Mouse (Mus musculus) CD4-positive helper T cell, adult 2 months (primary cell): ENCODE measurements around the gene Ypel5.
A peak's percentile ranks its signal among the peaks of the same experiment; 100 is the strongest.

Experiments
- DNase-seq: peaks from one replicate; pipeline ENCODE4 v3.0.0-alpha.2; 2012; ENCODE audit warnings: low read depth, missing footprints, low spot score

The Ypel5 gene

DNA sequence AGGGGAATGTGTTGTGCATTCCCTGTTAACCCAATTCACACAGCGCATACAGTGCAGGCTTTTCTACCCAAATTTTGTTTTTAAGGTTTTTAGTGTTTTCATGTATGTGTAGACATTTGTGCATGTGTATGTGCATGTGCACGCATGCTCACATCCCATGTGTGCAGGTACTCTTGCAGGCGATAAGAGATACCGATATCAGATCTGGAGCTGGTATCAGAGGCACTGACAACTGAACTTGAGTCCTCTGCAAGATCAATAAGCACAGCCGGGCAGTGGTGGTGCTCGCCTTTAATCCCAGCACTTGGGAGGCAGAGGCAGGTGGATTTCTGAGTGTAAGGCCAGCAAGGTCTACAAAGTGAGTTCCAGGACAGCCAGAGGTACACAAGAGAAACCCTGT is 8.1 kb downstream of the Ypel5 start:
- no peak for DNase-seq

DNA sequence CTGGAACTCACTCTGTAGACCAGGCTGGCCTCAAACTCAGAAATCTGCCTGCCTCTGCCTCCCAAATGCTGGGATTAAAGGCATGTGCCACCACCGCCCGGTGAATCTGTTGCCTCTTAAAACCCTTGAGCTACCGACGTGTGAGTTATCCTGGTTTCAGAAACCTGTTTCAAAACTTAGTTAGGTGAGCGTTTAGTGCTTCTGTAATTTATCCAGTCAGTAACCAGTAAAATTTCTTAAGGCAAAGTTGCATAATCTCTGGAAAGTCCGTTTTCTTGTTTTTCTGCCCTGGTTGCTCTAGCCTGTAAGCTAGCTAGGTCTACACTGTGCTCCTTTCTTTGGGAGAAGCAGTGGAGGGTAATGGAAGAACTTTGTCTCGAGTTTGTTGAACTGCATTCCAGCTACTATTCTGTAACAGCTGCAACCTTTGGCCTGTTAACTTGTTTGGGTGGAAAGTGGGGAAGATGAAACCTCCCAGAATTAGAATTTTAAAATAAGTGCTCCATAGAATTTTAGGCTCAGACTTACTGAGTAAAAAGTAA is 8.8 kb downstream of the Ypel5 start:
- no peak for DNase-seq

DNA sequence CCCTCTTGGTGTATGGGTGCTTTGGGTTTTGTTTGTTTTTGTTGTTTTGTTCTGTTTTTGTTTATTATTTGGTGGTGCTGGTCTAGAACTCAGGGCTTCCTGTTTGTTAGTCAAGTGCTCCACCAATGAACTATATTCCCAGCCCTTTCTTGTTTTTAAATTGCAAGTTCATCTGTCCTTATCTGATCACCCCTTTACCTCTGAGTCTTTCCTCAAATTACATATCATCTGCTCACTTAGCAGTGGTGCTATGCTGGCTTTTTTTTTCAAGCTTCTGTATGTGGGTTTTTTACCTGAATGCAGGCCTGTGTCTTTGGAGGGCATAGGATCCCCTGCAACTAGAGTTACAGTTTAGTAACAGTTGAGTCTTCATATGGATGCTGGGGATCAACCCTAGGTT is 9.3 kb downstream of the Ypel5 start:
- DNase-seq: no peak

DNA sequence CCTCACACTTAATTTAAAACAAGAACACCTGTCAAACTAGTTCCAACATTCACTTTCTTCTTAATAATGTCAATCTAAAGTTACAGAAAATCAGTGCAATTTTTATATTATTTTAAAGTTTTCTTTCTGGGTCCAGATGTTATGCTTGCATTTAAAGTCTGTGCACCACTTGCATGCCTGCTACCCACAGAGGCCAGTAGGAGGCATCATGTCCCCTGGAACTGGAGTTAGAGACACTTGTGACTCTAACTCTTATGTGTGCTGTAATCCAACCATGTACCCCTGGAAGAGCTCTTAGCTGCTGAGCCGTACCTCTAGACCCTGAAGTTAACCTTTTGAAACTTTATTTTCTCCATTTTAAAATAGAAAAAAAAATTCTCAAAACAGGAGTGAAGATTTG is 19.0 kb downstream of the Ypel5 start:
- no peak for DNase-seq

DNA sequence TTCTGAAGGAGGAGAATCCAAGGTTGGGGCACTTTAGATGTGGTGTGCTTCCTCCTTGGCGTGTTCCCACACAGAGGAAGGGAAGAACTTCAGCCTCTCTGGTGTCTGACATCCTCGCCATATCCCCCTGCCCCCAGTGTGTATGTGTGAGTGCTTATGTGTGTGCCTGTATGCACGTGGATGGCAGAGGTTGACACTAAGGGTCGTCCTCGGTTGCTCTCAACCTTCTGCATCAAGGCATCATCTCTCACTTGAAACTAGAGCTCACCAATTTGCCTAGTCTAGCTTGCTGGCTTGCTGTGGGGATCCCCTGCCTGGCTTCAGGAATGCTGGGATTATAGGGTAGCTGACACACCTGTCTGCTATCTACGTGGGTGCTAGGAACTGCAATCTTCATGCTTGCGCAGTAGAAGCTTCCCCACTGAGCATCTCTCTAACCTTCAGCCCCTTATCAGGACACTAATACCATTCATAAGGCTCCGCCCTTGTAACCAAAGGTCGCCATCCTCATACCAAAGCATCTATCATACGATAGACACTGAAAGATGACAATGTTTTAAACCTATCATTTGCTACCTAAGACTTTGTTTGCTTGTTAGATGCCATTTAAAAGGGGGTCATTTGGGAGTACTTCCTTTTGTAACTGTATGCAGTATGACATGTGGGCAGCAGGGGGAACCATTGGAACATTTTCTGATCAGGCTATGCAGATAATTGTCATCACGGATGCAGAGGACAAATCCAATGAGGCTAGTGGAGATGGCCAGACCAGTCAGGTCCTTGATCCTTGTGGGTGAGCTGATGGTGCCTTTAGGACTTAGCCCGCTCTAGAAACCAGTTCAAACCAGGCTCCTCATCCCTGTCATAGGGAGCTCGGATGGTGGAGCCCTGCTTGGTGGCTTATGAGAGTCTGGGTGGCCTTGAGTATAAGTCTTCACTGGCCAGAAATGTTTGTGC is 21.7 kb downstream of the Ypel5 start:
- DNase-seq: peak; percentile 58

DNA sequence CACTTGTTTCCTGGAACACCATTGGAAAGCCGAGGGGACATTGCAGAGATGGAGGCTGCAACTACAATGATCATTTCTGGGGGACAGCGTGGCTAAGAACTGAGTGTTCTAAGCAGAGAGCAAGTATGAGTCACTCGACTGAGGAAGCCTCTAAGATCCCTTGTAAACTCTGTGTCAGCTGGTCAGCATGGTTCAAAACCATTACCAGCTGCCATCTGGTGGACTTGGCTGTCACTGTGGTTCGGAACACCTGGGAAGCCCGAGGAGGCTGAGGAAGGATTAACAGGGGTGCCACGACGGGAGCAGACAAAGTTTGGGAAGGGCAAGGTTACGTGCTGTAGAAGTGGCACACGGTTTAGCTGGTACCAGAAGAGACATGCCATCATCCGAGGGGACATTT is 27.0 kb downstream of the Ypel5 start:
- DNase-seq: no peak

DNA sequence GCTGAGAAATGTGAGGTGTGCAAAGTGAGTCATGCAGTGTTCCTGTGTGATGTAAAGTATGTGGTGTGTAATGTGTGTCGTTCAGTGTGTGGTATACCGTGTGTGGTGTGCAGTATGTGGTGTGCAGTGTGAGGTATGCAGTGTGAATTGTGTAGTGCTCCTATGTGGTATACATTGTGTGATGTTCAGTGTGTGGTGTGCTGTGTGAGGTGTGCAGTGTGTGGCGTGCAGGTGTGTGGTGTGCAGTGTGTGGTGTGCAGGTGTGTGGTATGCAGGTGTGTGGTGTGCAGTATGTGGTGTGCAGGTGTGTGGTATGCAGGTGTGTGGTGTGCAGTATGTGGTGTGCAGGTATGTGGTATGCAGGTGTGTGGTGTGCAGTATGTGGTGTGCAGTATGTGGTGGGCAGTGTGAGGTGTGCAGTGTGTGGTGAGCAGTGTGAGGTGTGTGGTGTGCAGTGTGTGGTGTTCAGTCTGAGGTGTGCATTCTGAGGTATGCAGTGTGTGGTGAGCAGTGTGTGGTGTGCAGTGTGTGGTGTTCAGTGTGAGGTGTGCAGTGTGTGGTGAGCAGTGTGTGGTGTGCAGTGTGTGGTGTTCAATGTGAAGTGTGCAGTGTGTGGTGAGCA is 30.5 kb downstream of the Ypel5 start:
- DNase-seq: no peak

DNA sequence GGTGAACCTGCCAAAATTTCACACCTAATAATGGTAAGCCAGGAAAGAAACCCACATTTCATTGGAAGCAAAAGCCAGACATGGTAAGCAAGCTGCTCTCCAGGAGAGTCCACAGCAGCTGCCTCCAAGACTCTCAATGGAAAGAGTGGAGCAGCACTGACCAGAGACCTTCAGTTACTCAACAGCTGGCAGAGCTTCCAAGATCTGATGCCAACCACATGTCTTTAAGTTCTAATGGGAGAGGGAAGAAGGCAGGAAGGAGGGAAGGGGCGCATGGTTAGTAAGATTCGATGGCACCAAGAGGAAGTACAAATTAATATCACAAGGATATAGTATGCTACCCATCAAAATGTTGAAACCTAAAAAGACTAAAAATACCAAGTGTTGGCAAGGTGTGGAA is 31.9 kb downstream of the Ypel5 start:
- DNase-seq: no peak

DNA sequence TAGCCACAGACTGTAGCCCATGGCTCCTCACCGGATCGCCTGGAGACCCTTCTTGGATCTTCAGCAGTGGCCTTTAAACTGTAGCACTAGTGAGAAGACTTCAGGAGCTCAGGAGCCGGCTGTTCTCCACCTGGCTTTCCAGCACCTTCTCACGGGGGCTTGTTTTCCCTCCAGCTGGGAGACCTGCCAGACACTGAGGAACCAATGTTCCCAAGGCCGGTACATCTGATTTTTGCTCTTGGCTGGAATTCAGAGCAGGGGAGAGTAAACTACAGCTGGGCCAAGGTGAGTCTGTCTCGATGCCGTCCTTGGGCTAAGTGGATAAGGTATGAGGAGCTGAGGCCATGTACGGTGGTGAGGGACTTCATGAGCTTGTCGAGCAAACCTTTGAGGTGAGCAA is 42.7 kb downstream of the Ypel5 start:
- no peak for DNase-seq

DNA sequence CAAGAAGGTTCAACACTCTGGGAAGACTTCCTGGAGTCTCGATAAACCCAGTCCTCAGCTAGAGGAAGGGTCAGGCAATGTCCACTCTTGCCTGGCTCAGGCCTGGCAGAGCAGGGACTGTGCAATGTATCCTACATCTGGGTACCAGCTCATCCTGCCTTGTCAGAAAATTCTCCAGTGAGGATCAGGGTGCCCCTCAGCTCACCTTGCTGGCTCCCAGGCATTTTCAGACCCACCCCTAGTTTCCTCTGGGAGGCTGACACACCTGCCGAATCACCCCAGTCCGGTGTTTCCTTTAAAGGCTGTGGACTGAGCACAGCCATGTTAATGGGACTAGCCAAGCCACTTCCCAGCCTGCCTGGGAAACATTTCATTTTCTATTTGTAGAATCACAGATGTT is 43.9 kb downstream of the Ypel5 start:
- DNase-seq: no peak

DNA sequence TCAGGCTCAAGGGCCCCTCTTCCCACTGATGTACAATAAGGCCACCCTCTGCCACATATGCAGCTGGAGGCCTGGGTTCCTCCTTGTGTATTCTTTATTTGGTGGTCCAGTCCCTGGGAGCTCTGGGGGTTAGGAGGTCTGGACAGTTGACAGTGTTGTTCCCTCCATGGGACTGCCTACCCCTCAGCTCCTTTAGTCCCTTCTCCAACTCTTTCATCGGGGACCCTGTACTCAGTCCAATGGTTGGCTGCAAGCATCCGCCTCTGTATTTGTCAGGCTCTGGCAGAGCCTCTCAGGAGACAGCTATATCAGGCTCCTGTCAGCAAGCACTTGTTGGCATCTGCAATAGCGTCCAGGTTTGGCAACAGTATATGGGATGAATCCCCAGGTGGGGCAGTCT is 44.8 kb downstream of the Ypel5 start:
- DNase-seq: no peak

DNA sequence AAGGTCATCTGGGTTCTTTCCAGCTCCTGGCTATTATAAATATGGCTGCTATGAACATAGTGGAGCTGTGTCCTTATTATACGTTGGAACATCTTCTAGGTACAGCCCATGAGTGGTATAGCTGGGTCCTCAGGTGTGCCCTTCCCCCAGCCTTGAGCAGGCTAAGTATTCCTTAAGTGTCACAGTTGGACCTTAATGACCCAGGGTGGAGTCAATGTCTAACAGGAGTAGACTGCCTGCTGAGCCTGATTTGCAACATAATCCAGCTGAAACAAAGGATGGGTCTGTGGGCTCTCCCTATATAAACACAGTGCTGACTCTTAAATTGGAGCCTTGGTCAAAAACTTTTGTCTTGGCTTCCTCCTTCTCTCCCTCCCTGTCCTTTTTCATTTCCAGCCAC is 45.6 kb downstream of the Ypel5 start:
- no peak for DNase-seq

DNA sequence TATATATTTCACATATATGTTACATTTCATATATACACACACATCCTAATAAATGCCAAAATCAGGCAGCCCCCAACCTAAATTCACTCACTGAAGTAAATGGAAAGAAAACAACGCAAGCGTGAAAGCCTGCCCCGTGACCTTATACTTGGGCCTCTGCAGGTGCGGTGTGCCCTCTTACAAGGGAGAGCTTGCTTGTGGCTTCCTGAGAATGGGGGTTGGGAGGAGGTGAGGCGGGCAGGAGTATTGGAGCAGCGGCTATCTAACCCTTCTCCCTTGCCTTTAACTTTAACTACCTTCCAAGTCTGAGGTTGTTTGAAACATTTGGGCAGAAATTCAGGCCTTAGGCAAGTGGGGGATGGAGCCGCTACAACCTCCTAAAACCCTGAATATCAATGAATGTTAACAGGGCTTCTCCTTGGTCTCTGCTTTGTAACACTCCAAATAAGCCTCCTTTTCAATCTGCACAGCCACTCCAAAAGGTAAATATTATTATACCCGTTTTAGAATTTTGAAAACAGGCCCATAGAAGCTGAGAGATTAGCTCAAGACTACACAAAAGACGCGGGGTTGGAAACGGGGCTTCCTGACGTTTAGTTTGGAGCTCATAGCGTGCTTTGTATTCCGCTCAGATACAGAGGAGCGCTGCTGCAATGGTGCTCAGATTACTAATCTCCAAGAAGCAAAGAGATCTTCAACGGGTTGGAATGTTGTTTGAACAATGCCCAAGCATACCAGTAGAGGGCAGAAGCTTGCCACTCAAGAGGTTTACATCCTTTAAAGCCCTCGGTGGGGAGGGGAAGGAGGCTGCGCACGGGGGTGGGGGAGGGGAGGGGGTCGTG is 53.5 kb downstream of the Ypel5 start:
- peak; percentile 76 for DNase-seq

DNA sequence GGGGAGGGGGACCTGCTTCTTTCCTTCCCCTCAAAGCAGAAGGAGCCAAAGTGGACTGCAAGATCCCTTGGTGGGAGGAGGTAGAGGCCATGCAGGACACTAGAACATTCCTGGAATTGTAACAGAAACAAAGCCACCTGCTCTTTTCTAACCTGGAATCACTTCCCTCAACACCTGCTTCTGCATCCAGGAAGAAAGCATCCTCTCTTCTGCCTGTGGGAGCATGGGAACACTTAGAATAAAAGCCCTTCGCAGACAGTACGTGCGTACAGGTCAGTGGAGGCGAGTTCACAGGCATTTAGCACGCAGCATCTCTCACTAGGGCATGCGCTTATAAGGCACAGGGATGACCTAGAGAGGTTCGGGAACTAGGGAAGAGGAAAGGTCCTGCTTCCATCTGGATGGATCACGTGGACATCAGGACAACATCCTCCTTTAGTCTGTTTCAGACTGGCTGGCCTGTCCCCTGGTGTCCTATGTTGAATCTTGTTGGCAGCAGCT is 54.2 kb downstream of the Ypel5 start:
- DNase-seq: no peak

DNA sequence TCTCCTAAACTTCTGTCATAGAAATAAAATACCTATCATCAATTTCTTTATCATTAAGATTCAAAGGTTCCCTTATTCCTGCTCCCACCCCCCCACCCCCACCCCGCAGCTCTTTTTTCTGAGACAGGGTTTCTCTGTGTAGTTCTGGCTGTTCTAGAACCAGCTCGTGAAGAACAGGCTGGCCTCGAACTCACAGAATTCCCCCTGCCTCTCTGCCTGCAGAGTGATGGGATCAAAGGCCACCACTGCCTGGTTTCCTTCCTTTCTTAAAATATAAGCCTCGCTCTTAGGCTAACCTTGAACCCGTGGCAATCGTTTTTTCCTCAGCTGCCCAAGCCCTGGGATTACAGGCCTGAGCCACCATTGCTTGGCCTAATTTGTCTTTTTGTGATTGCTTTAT is 55.3 kb downstream of the Ypel5 start:
- no peak for DNase-seq

DNA sequence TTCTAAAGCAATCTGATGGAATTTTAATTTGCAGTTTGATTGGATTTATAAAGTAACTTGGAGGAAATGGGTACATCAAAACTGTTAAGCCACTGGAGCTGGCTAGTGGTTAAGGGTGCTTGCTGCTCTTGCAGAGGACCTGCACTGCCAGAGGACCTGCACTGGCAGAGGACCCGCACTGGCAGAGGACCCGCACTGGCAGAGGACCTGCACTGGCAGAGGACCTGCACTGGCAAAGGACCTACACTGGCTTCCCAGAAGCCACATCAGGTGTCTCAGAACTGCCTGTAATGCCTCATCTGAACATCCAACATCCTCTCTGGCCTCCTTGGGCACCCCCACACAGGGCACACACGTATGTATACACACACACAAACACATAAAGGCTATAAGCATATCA is 59.3 kb downstream of the Ypel5 start:
- no peak for DNase-seq

DNA sequence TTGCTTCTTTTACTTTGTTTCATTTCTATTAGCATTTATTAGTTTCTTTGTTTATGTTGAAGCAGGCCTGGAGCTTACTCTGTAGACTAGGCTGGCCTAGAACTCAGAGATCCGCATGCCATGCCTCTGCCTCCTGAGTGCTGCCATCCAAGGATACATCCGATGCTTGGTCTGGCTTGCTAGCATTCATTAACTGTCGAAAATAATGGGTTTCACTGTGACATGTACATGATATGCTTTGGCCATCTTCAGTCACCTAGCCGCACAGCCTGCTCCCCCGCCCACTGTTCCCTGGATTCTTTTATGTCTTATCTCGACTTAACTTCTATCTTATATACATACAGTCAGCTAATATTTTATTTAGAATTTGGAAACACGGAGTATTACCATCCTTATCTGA is 60.8 kb downstream of the Ypel5 start:
- DNase-seq: no peak

DNA sequence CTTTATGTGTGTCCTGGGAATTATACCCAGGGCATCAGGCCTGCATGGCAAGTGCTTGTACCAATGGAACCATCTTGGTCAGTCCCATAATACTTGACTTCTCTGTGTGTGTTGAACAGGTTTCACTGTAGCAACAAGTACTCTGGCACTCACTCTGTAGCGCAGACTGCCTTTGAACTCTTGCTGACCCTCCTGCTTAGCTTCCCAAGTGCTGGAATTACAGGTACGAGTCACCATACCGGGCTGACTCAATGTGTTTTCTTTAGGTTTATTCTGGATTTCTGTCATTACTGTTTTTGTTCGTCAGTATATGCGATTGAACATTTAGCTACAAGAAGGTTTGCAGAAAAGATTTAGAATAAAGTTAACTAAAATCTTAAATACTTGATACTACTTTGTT is 61.7 kb downstream of the Ypel5 start:
- DNase-seq: no peak

DNA sequence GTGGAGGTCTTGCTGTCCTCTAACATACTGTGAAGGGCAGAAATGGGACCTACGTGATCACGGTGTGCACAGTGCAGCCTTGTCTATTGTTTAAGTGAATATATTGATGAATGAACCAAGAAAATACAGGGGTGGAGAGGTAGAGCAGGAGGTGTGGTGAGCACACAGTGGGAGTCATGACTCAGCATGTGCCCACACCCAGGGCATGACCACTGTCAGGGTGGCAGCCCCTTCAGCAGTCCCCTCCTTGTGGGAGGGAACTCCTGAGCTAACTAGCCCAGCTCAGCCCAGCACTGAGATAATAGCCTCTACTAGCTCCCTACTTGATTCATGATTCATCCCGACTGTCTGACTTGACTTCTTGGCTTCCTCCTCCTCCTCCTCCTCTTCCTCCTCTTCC is 62.5 kb downstream of the Ypel5 start:
- DNase-seq: no peak
